Mouse (Mus musculus): ENCODE results near the gene Olfr228.
"Not testable (repeated sequence)": the region's sequence is repeated elsewhere in the genome, so short reads cannot be mapped to it uniquely, and the experiment has no call there.

GRCm38 (mm10) chr2:86450491-86450890, 36.7 kb downstream of the Olfr228 start, which contains the start of gene Olfr1065:
- not testable (repeated sequence) for TF ChIP-seq GATA1, TAL1 (IDR thresholded peaks at IDR 0.05; ENCODE audit: low read length)

Measured in erythroblast, embryonic 14.5 days (primary cell).